Mouse (Mus musculus) bone marrow macrophage, adult 2 months (primary cell): ENCODE results near the gene Rabgap1. TPM values are rescaled to one million over a fixed set of nuclear protein-coding genes. Genes with fewer than 3 reads are reported as not detected.

Experiments
- H3K27ac ChIP-seq: 2 replicates; pipeline ENCODE4 v1.5.1; 2012; ENCODE audit warnings: low read depth, low read length; ENCODE audit not compliant: insufficient read depth
- H3K4me1 ChIP-seq: 2 replicates; pipeline ENCODE4 v1.6.1; 2012; ENCODE audit warnings: low read length; ENCODE audit not compliant: control insufficient read depth, insufficient read depth
- H3K4me3 ChIP-seq: 2 replicates; pipeline ENCODE4 v1.5.1; 2012; ENCODE audit warnings: mild to moderate bottlenecking, low read length, moderate library complexity; ENCODE audit not compliant: insufficient read depth
- CTCF ChIP-seq: IDR thresholded peaks from 2 replicates; pipeline ENCODE4 v1.5.1; 2012; ENCODE audit warnings: low read depth, mild to moderate bottlenecking, low read length, moderate library complexity
- POLR2A ChIP-seq: IDR thresholded peaks from 2 replicates; pipeline ENCODE4 v1.6.1; 2012; ENCODE audit warnings: mild to moderate bottlenecking, low read depth, low read length, borderline replicate concordance
- polyA plus RNA-seq: library from polyadenylated mRNA; stranded (reverse); fragments of >200 nt; gene quantifications from 2 replicates; pipeline ENCODE4 v1.2.4, GENCODE M21; 2012; ENCODE audit not compliant: missing spikeins, insufficient read depth, insufficient read length

Rabgap1 gene
- polyA plus RNA-seq: 34.3 and 35.0 TPM in 2 replicates

GRCm38 (mm10) chr2:37442611-37443591 lies at the start of gene Rabgap1, which contains the start of the genes Zbtb26 and Zbtb6:
TSS of gene Rabgap1 (plus strand) at chr2:37443279.
TSS of gene Zbtb26 (minus strand) at chr2:37443135.
TSS of gene Zbtb6 (minus strand) at chr2:37443171.
- peaks cover 10% of the 10 kb centered on the region for H3K4me1 ChIP-seq
- H3K27ac ChIP-seq: peak within 1 kb of the TSS; percentile 80
- H3K4me3 ChIP-seq: peak within 1 kb of the TSS; percentile 99
- no peak for TF ChIP-seq CTCF
- no peak for TF ChIP-seq POLR2A

GRCm38 (mm10) chr2:37395539-37395938 lies 47.5 kb upstream of the Rabgap1 start:
- TF ChIP-seq POLR2A (no peak), CTCF (no peak)
- H3K4me3 ChIP-seq: no peak overlapping the region
- H3K27ac ChIP-seq: no peak overlapping the region
- H3K4me1 ChIP-seq: no peaks in the 10 kb centered on the region; the same call in 1 of the 2 replicates

- H3K4me1 ChIP-seq: peaks cover 4% of the 10 kb centered on the region; the same call in 1 of the 2 replicates
- TF ChIP-seq POLR2A: no peak
- TF ChIP-seq CTCF: no peak
- H3K27ac ChIP-seq: peak overlapping the region; percentile 74; the same call in 1 of the 2 replicates
- peak overlapping the region; percentile 80 for H3K4me3 ChIP-seq
Observed at GRCm38 (mm10) chr2:37421903-37422302, 21.2 kb upstream of the Rabgap1 start.

GRCm38 (mm10) chr2:37422306-37423304 lies 20.5 kb upstream of the Rabgap1 start, which contains the start of gene Rc3h2:
TSS of gene Rc3h2 (minus strand) at chr2:37422903.
- no peak for TF ChIP-seq CTCF
- no peak; the same call in 1 of the 2 replicates for TF ChIP-seq POLR2A
- Histone ChIP-seq H3K27ac (peak within 1 kb of the TSS; percentile 76), H3K4me1 (peaks cover 4% of the 10 kb centered on the region; the same call in 1 of the 2 replicates), H3K4me3 (peak within 1 kb of the TSS; percentile 80)

- H3K4me1 ChIP-seq: peaks cover 4% of the 10 kb centered on the region; the same call in 1 of the 2 replicates
Observed at GRCm38 (mm10) chr2:37423671-37424070, 19.4 kb upstream of the Rabgap1 start.

GRCm38 (mm10) chr2:37430593-37431464 lies 12.2 kb upstream of the Rabgap1 start:
- Histone ChIP-seq H3K4me1 (peaks cover 13% of the 10 kb centered on the region), H3K27ac (peak overlapping the region; percentile 83), H3K4me3 (peak overlapping the region; percentile 82)
- TF ChIP-seq CTCF (no peak), POLR2A (no peak)

More at GRCm38 (mm10) chr2:37423671-37424070, 19.4 kb upstream of the Rabgap1 start:
- Histone ChIP-seq H3K4me3 (no peak overlapping the region), H3K27ac (no peak overlapping the region)
- TF ChIP-seq CTCF: no peak
- TF ChIP-seq POLR2A: no peak

GRCm38 (mm10) chr2:37431609-37432008 lies 11.5 kb upstream of the Rabgap1 start:
- peaks cover 13% of the 10 kb centered on the region for H3K4me1 ChIP-seq
- peak overlapping the region; percentile 83 for H3K27ac ChIP-seq
- no peak for TF ChIP-seq CTCF
- no peak for TF ChIP-seq POLR2A
- peak overlapping the region; percentile 82 for H3K4me3 ChIP-seq

- Histone ChIP-seq H3K4me1 (peaks cover 5% of the 10 kb centered on the region), H3K27ac (peak overlapping the region; percentile 60), H3K4me3 (peak overlapping the region; percentile 94)
- TF ChIP-seq POLR2A (no peak), CTCF (no peak)
Observed at GRCm38 (mm10) chr2:37451667-37452375, 8.7 kb downstream of the Rabgap1 start.
